Mouse (Mus musculus): ENCODE measurements around the gene Klhl18. TPM values are rescaled to one million over a fixed set of nuclear protein-coding genes. Genes with fewer than 3 reads are reported as not detected.

Gene Klhl18
- polyA plus RNA-seq, 1 experiment, result 0.20 TPM

- no peak for TF ChIP-seq GATA1 (IDR thresholded peaks at IDR 0.05; ENCODE audit: low read length)
- TF ChIP-seq TAL1 (IDR thresholded peaks at IDR 0.05; ENCODE audit: low read length), result no peak
- H3K9me3 ChIP-seq (ENCODE audit: control insufficient read depth, low read length), result no peaks in the 10 kb centered on the region
- no peaks in the 10 kb centered on the region for H3K27me3 ChIP-seq (ENCODE audit: control insufficient read depth)
- H3K4me3 ChIP-seq (replicated peaks), result no peak overlapping the region
- peaks cover 8% of the 10 kb centered on the region for H3K36me3 ChIP-seq (ENCODE audit: control insufficient read depth)
- peaks cover 3% of the 10 kb centered on the region; the same call in 1 of the 2 replicates for H3K4me1 ChIP-seq (ENCODE audit: control insufficient read depth)
Measured at GRCm38 (mm10) chr9:110436041-110436440, 40.5 kb downstream of the Klhl18 start.

GRCm38 (mm10) chr9:110433045-110433444 lies 43.4 kb downstream of the Klhl18 start:
- Histone ChIP-seq H3K36me3 (ENCODE audit: control insufficient read depth) (peaks cover 20% of the 10 kb centered on the region), H3K4me3 (replicated peaks) (no peak overlapping the region), H3K4me1 (ENCODE audit: control insufficient read depth) (no peaks in the 10 kb centered on the region), H3K27me3 (ENCODE audit: control insufficient read depth) (no peaks in the 10 kb centered on the region), H3K9me3 (ENCODE audit: control insufficient read depth, low read length) (no peaks in the 10 kb centered on the region)
- TF ChIP-seq TAL1 (IDR thresholded peaks at IDR 0.05; ENCODE audit: low read length), result no peak
- TF ChIP-seq GATA1 (IDR thresholded peaks at IDR 0.05; ENCODE audit: low read length), result no peak

DNA sequence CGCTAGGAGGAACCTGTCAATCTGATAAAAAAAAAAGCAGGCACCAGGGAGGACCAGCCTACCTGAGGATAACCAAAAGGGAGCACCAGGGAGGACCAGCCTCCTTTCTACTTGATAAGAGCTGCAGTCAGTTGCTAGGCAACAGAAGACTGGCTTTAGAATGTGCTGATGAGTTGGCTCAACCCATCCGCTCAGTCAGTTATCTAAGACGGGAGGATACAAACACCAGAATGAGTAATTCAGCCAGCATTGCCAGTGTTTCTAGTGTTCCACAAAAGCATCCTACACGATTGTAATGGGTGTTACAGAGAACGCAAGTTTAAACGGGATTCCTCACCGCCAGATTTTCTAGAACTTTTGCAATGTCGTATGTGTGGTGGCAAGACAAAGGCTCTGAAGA lies 45.3 kb downstream of the Klhl18 start:
- Histone ChIP-seq H3K36me3 (ENCODE audit: control insufficient read depth) (peaks cover 20% of the 10 kb centered on the region), H3K9me3 (ENCODE audit: control insufficient read depth, low read length) (no peaks in the 10 kb centered on the region), H3K4me3 (replicated peaks) (no peak overlapping the region), H3K27me3 (ENCODE audit: control insufficient read depth) (no peaks in the 10 kb centered on the region), H3K4me1 (ENCODE audit: control insufficient read depth) (no peaks in the 10 kb centered on the region)
- TF ChIP-seq TAL1 (IDR thresholded peaks at IDR 0.05; ENCODE audit: low read length), result no peak
- TF ChIP-seq GATA1 (IDR thresholded peaks at IDR 0.05; ENCODE audit: low read length), result no peak

GRCm38 (mm10) chr9:110419511-110420112 lies 56.9 kb downstream of the Klhl18 start, which contains the start of gene Ngp:
Ngp (plus strand) TSS chr9:110419747.
- H3K36me3 ChIP-seq (ENCODE audit: control insufficient read depth), result no peaks in the 10 kb centered on the region
- H3K9me3 ChIP-seq (ENCODE audit: control insufficient read depth, low read length), result no peaks in the 10 kb centered on the region
- H3K4me1 ChIP-seq (ENCODE audit: control insufficient read depth), result no peaks in the 10 kb centered on the region
- TF ChIP-seq TAL1 (IDR thresholded peaks at IDR 0.05; ENCODE audit: low read length) (no peak), GATA1 (IDR thresholded peaks at IDR 0.05; ENCODE audit: low read length) (no peak)
- H3K27me3 ChIP-seq (ENCODE audit: control insufficient read depth), result no peaks in the 10 kb centered on the region
- H3K4me3 ChIP-seq (replicated peaks), result no peak within 1 kb of the TSS

- Histone ChIP-seq H3K4me1 (ENCODE audit: control insufficient read depth) (peaks cover 5% of the 10 kb centered on the region), H3K27me3 (ENCODE audit: control insufficient read depth) (peaks cover 10% of the 10 kb centered on the region), H3K36me3 (ENCODE audit: control insufficient read depth) (no peaks in the 10 kb centered on the region), H3K9me3 (ENCODE audit: control insufficient read depth, low read length) (no peaks in the 10 kb centered on the region), H3K4me3 (replicated peaks) (no peak overlapping the region)
- no peak for TF ChIP-seq TAL1 (IDR thresholded peaks at IDR 0.05; ENCODE audit: low read length)
Measured at GRCm38 (mm10) chr9:110413785-110414184, 62.7 kb downstream of the Klhl18 start.

DNA sequence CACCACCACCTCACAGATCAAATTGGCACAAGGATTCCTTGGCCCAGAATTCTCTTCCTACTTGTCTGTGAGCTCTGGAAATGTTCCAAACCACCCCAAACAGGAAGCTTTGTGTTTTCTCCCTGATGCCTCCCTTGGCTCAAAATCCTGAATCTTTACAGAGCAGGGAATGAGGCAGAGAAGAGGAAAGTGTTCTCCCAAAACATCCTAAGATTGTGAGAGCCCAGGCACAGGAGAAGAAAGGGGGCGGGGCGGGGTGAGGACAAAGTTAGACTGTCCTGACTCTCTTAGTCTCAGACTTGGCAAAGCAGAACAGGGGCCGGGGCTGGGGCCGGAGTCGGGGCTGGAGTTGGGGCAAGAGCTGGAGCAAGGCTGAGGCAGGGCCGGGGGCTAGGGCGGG lies 63.6 kb downstream of the Klhl18 start:
- TF ChIP-seq TAL1 (IDR thresholded peaks at IDR 0.05; ENCODE audit: low read length) (no peak), GATA1 (IDR thresholded peaks at IDR 0.05; ENCODE audit: low read length) (no peak)
- no peak overlapping the region for H3K4me3 ChIP-seq (replicated peaks)
- H3K4me1 ChIP-seq (ENCODE audit: control insufficient read depth), result peaks cover 12% of the 10 kb centered on the region
- H3K36me3 ChIP-seq (ENCODE audit: control insufficient read depth), result no peaks in the 10 kb centered on the region
- peaks cover 10% of the 10 kb centered on the region for H3K27me3 ChIP-seq (ENCODE audit: control insufficient read depth)
- no peaks in the 10 kb centered on the region for H3K9me3 ChIP-seq (ENCODE audit: control insufficient read depth, low read length)

DNA sequence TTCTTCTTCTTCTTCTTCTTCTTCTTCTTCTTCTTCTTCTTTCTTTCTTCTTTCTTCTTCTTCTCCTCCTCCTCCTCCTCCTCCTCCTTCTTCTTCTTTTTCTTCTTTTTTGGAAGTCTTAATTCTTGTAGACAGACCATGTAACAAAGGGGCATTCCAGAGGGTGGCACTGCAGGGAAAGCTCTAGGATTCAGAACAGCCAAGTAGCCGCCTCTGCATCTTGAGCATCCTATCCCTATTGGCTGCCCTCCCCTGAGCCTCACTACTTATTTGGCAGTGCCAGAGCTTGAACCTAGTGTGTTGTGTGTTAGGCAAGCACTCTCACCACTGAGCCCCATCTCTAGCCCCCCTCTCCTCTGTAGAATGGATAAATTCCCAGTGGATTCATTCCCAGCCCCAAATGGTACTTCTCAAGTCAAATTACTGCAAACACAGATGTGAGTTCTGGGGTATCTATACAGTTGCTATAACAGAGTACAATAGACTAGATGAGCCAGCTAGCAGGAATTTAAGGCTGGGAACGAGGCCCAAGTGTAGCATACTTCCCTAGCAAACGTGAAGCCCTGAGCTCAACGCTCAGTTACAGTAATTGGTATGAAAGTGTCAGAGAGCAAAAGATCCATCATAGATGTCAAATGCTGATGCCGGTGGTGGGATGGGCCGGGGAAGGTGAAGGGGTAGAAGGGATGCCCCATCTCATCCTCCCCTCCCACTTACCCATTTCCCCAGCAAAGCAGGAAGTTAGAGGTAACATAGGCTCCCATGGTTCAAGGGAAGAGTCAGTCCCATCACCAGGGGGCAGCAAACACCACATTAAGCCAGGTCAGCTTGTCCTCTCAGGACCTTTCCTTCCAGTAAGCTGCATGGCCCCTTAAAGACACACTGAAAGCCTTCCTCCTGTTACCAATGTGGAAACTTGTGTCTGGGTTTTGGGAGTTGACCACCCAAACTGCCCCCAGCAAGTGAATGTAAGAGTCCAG lies 65.3 kb downstream of the Klhl18 start:
- no peak overlapping the region for H3K4me3 ChIP-seq (replicated peaks)

DNA sequence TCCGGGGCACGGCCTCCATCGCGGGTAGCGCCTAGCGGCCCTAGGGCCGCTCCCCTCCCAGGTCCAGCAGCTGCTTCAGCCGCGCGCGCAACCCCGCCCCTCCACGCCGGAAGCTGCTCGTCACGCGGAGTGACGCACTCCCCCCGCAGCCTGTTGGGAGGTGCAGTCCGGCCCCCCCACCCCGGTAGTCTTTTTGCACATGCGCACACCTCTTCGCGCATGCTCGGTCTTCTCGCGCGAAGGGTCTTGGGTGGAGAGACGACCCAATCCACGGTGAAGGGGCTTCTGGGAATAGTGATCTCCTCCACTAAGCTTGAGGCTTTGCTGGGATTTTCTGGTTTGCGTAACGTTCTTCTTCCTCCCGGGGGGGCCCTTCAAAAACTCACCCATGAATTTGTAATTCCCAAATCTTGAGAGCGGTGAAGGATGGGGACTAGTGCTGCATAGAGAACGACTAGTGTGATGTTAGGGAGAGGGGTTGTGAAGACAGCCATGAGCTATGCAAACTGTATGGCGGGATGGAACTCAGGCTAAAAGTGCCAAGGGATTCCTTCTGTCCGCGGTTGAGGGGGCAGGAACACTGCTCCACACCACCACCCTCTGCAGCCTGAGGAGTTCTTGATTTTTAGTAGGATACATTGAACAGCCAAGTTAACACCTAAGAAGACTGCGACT lies 68.3 kb downstream of the Klhl18 start, which contains the start of gene Ptpn23:
TSS of gene Ptpn23 (minus strand) at position 115 of the 675 bp plus-strand sequence.
- TF ChIP-seq GATA1 (IDR thresholded peaks at IDR 0.05; ENCODE audit: low read length), result no peak
- no peak for TF ChIP-seq TAL1 (IDR thresholded peaks at IDR 0.05; ENCODE audit: low read length)
- peak within 1 kb of the TSS; percentile 94 for H3K4me3 ChIP-seq (replicated peaks)
- no peaks in the 10 kb centered on the region for H3K9me3 ChIP-seq (ENCODE audit: control insufficient read depth, low read length)
- H3K36me3 ChIP-seq (ENCODE audit: control insufficient read depth), result no peaks in the 10 kb centered on the region; the same call in 1 of the 2 replicates
- H3K4me1 ChIP-seq (ENCODE audit: control insufficient read depth), result peaks cover 26% of the 10 kb centered on the region
- peaks cover 10% of the 10 kb centered on the region for H3K27me3 ChIP-seq (ENCODE audit: control insufficient read depth)

More for the DNA sequence above, 65.3 kb downstream of the Klhl18 start:
- Histone ChIP-seq H3K36me3 (ENCODE audit: control insufficient read depth) (no peaks in the 10 kb centered on the region), H3K27me3 (ENCODE audit: control insufficient read depth) (peaks cover 10% of the 10 kb centered on the region), H3K9me3 (ENCODE audit: control insufficient read depth, low read length) (no peaks in the 10 kb centered on the region), H3K4me1 (ENCODE audit: control insufficient read depth) (peaks cover 24% of the 10 kb centered on the region)
- no peak for TF ChIP-seq GATA1 (IDR thresholded peaks at IDR 0.05; ENCODE audit: low read length)
- TF ChIP-seq TAL1 (IDR thresholded peaks at IDR 0.05; ENCODE audit: low read length), result no peak
